Mouse (Mus musculus): ENCODE results near the gene Ahcyl2.

DNA sequence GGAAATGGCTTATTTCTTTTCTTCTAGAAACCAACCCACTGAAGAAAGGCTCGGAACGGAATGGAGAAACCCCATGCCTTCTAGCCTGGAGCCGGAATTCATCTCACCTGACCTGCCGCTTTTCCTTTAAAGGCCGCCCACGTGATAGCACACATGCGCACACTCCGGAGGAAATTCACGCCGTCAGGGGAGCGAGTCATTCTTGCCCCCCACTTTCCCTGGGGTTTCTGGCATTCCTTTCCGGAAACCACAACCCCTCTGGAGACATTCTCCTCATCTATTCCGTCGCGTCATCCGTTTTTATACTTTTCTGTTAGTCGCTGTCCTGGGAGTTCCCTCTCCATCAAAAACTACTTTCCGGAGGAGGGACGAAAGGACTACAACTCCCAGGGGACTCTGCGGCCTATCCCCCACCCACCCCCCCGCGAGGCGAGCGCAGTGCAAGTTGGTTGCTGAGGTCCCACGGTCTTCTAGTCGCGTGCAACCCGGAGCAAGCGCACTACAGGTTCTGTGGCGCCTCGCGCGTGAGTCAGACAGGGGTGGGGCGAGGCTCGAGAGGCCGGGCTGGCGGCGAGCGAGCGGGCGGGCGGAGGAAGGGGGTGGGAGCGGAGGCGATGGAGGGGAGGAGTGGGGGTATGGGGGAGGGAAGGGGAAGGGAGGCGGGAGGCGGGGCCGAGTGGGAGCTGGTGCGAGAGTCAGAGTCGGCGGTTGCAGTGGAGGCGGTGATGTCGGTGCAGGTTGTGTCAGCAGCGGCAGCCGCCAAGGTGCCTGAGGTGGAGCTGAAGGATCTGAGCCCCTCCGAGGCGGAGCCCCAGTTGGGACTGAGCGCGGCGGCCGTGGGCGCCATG lies at the start of gene Ahcyl2:
- TF ChIP-seq CTCF (IDR thresholded peaks at IDR 0.05; ENCODE audit: low read depth, low read length) = no peak
- TF ChIP-seq POLR2A (IDR thresholded peaks at IDR 0.05; ENCODE audit: insufficient read depth, low read length) = peak; percentile 62

Measured in ES-Bruce4 (cell line).